Mouse (Mus musculus) CH12.LX (cell line): ENCODE data around the gene Sertad1. TPM values are rescaled to one million over a fixed set of nuclear protein-coding genes. Genes with fewer than 3 reads are reported as not detected.

ENCODE experiments used
- DNase-seq: peaks from one replicate; pipeline ENCODE4 v3.0.0-alpha.2; 2013; ENCODE audit errors: extremely low read depth
- H3K27ac ChIP-seq: 2 replicates; pipeline ENCODE4 v1.5.1; 2012; ENCODE audit warnings: low read depth, mild to moderate bottlenecking, control low read depth, moderate library complexity; ENCODE audit not compliant: insufficient read depth
- H3K27me3 ChIP-seq: replicated peaks from 2 replicates; pipeline ENCODE3; 2012; ENCODE audit warnings: inconsistent platforms
- H3K36me3 ChIP-seq, 2 experiments: replicated peaks in 1 of 2; 2 replicates each; pipeline versions ENCODE3 to v1.6.1; 2012; ENCODE audit warnings: inconsistent platforms in 1 of 2, low read length in 1 of 2, mild to moderate bottlenecking in 1 of 2, mixed read lengths in 1 of 2, moderate library complexity in 1 of 2; ENCODE audit not compliant: control insufficient read depth in 1 of 2, insufficient read depth in 1 of 2
- H3K4me1 ChIP-seq, 2 experiments: 2 replicates each; pipeline ENCODE4 v1.6.1; 2012; ENCODE audit warnings: inconsistent platforms in 1 of 2, moderate library complexity in 1 of 2; ENCODE audit not compliant: insufficient read depth in 2 of 2, control insufficient read depth in 1 of 2
- H3K4me2 ChIP-seq: 2 replicates; pipeline ENCODE4 v1.6.1; 2012; ENCODE audit warnings: low read depth, mild to moderate bottlenecking, control low read depth; ENCODE audit not compliant: poor library complexity, insufficient read depth, severe bottlenecking
- H3K4me3 ChIP-seq, 3 experiments: fragments of 150-350 bp in 1 of 3; sonication (generic) in 1 of 3; replicated peaks in 1 of 3; 2 replicates each; pipeline versions ENCODE3 to v1.5.1; 2011 to 2012; ENCODE audit warnings: low read depth in 2 of 3, low read length in 2 of 3, mild to moderate bottlenecking in 2 of 3, moderate library complexity in 2 of 3, control low read depth in 1 of 3, improper control_type of control experiment in 1 of 3, inconsistent platforms in 1 of 3, mixed read lengths in 1 of 3; ENCODE audit not compliant: poor library complexity in 1 of 3
- H3K79me2 ChIP-seq: replicated peaks from 2 replicates; pipeline ENCODE4 v1.6.1; 2012; ENCODE audit warnings: mild to moderate bottlenecking, moderate library complexity; ENCODE audit not compliant: control insufficient read depth, poor library complexity, insufficient read depth, severe bottlenecking; ENCODE audit errors: extremely low read depth
- H3K9ac ChIP-seq: 2 replicates; pipeline ENCODE4 v1.6.1; 2012; ENCODE audit warnings: low read depth, mild to moderate bottlenecking, control low read depth, moderate library complexity; ENCODE audit not compliant: insufficient read depth
- H3K9me3 ChIP-seq: replicated peaks from 2 replicates; pipeline ENCODE3; 2012; ENCODE audit warnings: low read length, inconsistent platforms, mixed read lengths
- BHLHE40 ChIP-seq: IDR thresholded peaks from 2 replicates; pipeline ENCODE4 v1.6.1; 2011; ENCODE audit warnings: mild to moderate bottlenecking, low read depth, low read length, improper control_type of control experiment
- CHD1 ChIP-seq: IDR thresholded peaks from 2 replicates; pipeline ENCODE4 v1.6.1; 2012; ENCODE audit warnings: low read depth, low read length, improper control_type of control experiment, inconsistent platforms
- ETS1 ChIP-seq: conservative IDR thresholded peaks from 2 replicates; pipeline ENCODE4 v1.6.1; 2012; ENCODE audit warnings: low read depth, mild to moderate bottlenecking, inconsistent platforms, low read length, improper control_type of control experiment, moderate library complexity
- GABPA ChIP-seq: IDR thresholded peaks from 2 replicates; pipeline ENCODE4 v1.6.1; 2012; ENCODE audit warnings: low read depth, low read length, improper control_type of control experiment, inconsistent platforms; ENCODE audit not compliant: insufficient replicate concordance
- HCFC1 ChIP-seq: IDR thresholded peaks from 2 replicates; pipeline ENCODE4 v1.6.1; 2012; ENCODE audit warnings: low read depth, mild to moderate bottlenecking, inconsistent platforms, low read length, improper control_type of control experiment
- JUN ChIP-seq: IDR thresholded peaks from 2 replicates; pipeline ENCODE4 v1.6.1; 2011; ENCODE audit warnings: low read depth, mild to moderate bottlenecking, low read length, improper control_type of control experiment, moderate library complexity; ENCODE audit not compliant: insufficient read depth
- KAT2A ChIP-seq: IDR thresholded peaks from 2 replicates; pipeline ENCODE4 v1.6.1; 2012; ENCODE audit warnings: low read length, improper control_type of control experiment, inconsistent platforms; ENCODE audit not compliant: insufficient replicate concordance
- MAX ChIP-seq: IDR thresholded peaks from 2 replicates; pipeline ENCODE4 v1.6.1; 2011; ENCODE audit warnings: low read length, improper control_type of control experiment
- MAZ ChIP-seq: IDR thresholded peaks from 2 replicates; pipeline ENCODE4 v1.6.1; 2012; ENCODE audit warnings: low read depth, mild to moderate bottlenecking, inconsistent platforms, low read length, improper control_type of control experiment, moderate library complexity
- NELFE ChIP-seq: IDR thresholded peaks from 2 replicates; pipeline ENCODE4 v1.6.1; 2011; ENCODE audit warnings: low read depth, low read length, improper control_type of control experiment
- NRF1 ChIP-seq: IDR thresholded peaks from 2 replicates; pipeline ENCODE4 v1.6.1; 2014; ENCODE audit warnings: low read depth, mild to moderate bottlenecking, inconsistent platforms, low read length, improper control_type of control experiment, moderate library complexity
- POLR2A ChIP-seq: IDR thresholded peaks from 2 replicates; pipeline ENCODE4 v1.6.1; 2011; ENCODE audit warnings: low read depth, mild to moderate bottlenecking, improper control_type of control experiment, low read length
- SMC3 ChIP-seq: IDR thresholded peaks from 2 replicates; pipeline ENCODE4 v1.6.1; 2011; ENCODE audit warnings: low read depth, low read length, improper control_type of control experiment
- USF1 ChIP-seq: IDR thresholded peaks from 2 replicates; pipeline ENCODE4 v1.6.1; 2014; ENCODE audit warnings: low read depth, mild to moderate bottlenecking, inconsistent platforms, low read length, improper control_type of control experiment
- USF2 ChIP-seq: conservative IDR thresholded peaks from 2 replicates; pipeline ENCODE4 v1.6.1; 2011; ENCODE audit warnings: low read depth, low read length, improper control_type of control experiment
- ZC3H11A ChIP-seq: IDR thresholded peaks from 2 replicates; pipeline ENCODE4 v1.6.1; 2012; ENCODE audit warnings: low read depth, mild to moderate bottlenecking, inconsistent platforms, low read length, improper control_type of control experiment
- ZNF384 ChIP-seq: IDR thresholded peaks from 2 replicates; pipeline ENCODE4 v1.6.1; 2012; ENCODE audit warnings: low read depth, low read length, improper control_type of control experiment, inconsistent platforms
- dilution Hi-C: fragments of 300-500 bp; cut with MboI; formaldehyde crosslinking; loops from 2 replicates; pipeline ENCODE4 v1.14.3; 2020; ENCODE audit warnings: low sequenced_read_pairs; ENCODE audit not compliant: extremely low pct_unique_long_range_greater_than_20kb, extremely low pct_ligation_motif_present
- in situ Hi-C: fragments of 300-500 bp; cut with MboI; formaldehyde crosslinking; loops from 3 replicates; pipeline ENCODE4 v1.14.3; 2019; ENCODE audit warnings: low sequenced_read_pairs, low pct_ligation_motif_present, low pct_unique_long_range_greater_than_20kb, mixed read lengths
- polyA plus RNA-seq: library from polyadenylated mRNA; unstranded; fragments of >175 nt; gene quantifications from 2 replicates; pipeline ENCODE4 v1.2.1, GENCODE M21; 2012; ENCODE audit warnings: low read depth; ENCODE audit not compliant: insufficient read length
- total RNA-seq, 2 experiments: library from RNA; depleted of rRNA; stranded (reverse); fragments of 300-350 nt in 1 of 2; fragments of >200 nt in 1 of 2; gene quantifications; 2 replicates each; pipeline ENCODE4 v1.2.3; 2012 to 2014

Gene Sertad1
- total and polyA plus RNA-seq, 3 experiments, result 5.0 to 9.1 (median 8.3) TPM

DNA sequence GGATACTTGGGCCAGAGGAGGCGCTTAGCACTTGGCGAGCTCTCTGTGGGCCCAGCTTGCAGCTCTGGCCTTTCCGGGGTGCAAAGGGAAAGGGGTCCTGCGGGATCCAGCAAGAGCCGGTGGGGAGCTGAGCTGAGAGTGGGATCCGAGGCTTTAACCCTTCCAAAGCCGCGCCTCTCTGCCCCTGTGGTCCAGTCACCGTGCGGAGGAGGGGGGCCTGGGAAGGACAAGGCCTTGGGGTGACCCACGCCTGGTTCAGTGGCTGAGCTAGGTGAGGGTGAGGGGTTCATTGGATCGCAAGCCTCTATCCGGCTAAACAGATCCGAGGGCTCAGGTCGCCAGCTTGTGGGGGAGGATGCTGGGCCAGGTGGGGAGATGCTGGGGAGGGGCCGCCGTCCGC lies 40.7 kb upstream of the Sertad1 start:
- Histone ChIP-seq H3K9ac (no peak overlapping the region), H3K4me1 (peaks cover 10 to 27% of the 10 kb centered on the region in 2 experiments), H3K79me2 (no peaks in the 10 kb centered on the region), H3K36me3 (no peaks in the 10 kb centered on the region), H3K4me2 (peak overlapping the region; percentile 68), H3K9me3 (peaks cover 2% of the 10 kb centered on the region), H3K27me3 (peaks cover 46% of the 10 kb centered on the region), H3K27ac (no peak overlapping the region), H3K4me3 (no peak overlapping the region)
- dilution Hi-C loops (no loop called here), in situ Hi-C loops (no loop called here)
- DNase-seq, result no peak
- TF ChIP-seq USF2, result no peak
- TF ChIP-seq ZC3H11A, result no peak
- no peak for TF ChIP-seq MAX
- no peak for TF ChIP-seq NELFE
- TF ChIP-seq CHD1, result no peak
- TF ChIP-seq SMC3, result no peak
- no peak for TF ChIP-seq ZNF384
- no peak for TF ChIP-seq MAZ

DNA sequence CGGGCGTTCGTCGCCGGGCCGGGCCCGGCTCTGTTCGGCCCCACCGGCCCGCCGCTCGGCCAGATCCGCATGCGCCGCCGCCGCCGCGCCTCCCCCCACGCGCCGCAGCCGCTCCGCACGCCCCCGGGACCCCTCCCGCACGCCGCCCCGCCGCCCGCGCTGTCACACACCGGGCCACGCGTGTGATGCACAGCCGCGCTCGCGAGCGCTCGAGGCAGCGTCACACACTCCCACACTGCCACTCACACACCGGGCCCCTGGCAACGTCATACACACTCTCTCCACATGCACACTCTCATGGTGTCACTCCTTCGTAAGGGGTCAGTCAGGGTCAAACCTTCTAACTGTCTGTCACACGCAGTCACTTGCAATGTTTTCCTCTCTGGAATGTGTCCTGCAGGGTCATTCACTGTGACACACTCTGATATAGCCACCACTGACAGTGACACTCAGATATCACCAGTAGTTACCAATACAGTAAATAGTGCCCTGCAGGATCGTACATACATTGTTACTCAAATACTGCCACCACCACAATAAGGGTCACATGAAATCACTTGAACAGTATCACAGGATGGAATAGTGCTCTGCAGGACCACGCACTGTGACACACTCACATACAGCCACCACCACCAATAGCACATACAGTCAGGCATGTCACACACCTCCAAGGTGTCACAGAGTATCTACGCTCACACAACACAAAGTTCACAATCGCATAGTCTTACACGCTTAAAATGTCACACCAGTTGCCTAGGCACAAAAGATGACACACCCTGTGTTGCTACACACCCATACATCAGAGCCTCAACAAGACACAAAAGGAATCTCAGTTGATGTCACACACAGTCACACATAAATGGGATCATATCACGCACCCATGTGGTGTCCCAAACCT lies 39.9 kb upstream of the Sertad1 start:
- H3K27ac ChIP-seq, result no peak overlapping the region
- H3K9me3 ChIP-seq, result peaks cover 2% of the 10 kb centered on the region
- dilution Hi-C loops (no loop called here), in situ Hi-C loops (no loop called here)
- peaks cover 46% of the 10 kb centered on the region for H3K27me3 ChIP-seq
- H3K9ac ChIP-seq, result no peak overlapping the region
- no peaks in the 10 kb centered on the region for H3K79me2 ChIP-seq
- H3K36me3 ChIP-seq, result no peaks in the 10 kb centered on the region
- H3K4me3 ChIP-seq, result peak overlapping the region in 2 of 3 experiments; percentile 30 to 34
- TF ChIP-seq ETS1 (no peak), JUN (no peak), BHLHE40 (no peak), USF1 (no peak), POLR2A (no peak), KAT2A (no peak), NRF1 (no peak), GABPA (no peak), HCFC1 (no peak), ZNF384 (no peak)
- H3K4me1 ChIP-seq, result peaks cover 10 to 33% of the 10 kb centered on the region in 2 experiments
- DNase-seq, result no peak
- H3K4me2 ChIP-seq, result peak overlapping the region; percentile 74
